ENCODE assay signal across 8 mouse cellular contexts in the genomic region with DNA sequence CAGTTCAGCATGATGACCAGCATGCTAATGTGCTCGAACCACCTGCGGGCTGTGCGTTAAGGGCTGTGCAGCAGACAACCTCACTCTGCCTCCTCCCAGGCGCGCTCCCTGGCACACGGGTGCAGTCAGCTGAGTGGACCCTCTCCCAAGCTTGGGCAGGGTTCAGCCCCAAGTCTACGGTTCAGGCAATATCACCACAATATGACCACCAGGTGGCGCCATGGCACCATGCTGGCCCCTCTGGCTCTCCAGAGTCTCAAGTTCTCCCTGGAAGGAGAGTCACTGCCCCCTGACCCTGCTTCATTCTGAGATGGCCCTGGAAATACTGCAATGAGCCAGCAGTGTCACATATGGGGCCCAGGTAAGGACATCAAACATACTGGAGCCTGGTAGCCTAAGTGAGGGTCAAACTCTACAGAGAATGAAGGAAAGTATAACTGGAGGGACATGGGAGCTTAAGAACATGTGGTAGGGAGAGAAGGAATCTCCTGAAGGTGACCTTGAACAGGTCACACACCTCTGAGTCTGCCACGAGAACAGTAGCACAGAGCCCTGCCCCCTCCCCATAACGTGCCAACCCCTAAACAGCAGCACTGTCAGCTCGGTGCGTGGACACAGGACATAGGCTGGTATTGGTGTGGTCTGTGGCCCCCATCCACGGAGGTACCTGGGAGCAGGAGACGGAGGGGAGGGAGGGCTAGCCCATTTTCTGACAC. TPM values are rescaled to one million over a fixed set of nuclear protein-coding genes. Genes with fewer than 3 reads are reported as not detected.
DNase-seq lines count a peak whose midpoint lies in the region; ATAC-seq and TF ChIP-seq lines count a peak whose summit lies in the region.

No protein-coding gene starts in this region.

- no peaks in the 10 kb centered on the region for H3K9me3 ChIP-seq in ES-E14 (ENCODE audit: control insufficient read depth, insufficient read depth, low read depth, low read length)
- H3K9me3 ChIP-seq in forebrain, embryonic 14.5 days (replicated peaks; ENCODE audit: control insufficient read depth, low read length), result no peaks in the 10 kb centered on the region

- no peak overlapping the region for H3K4me3 ChIP-seq in ES-E14 (ENCODE audit: insufficient read depth in 1 of 2, low read depth in 1 of 2, low read length in 2 of 2, poor library complexity in 1 of 2, severe bottlenecking in 1 of 2)
- H3K4me3 ChIP-seq in forebrain, embryonic 14.5 days (ENCODE audit: low read depth, low read length), result no peak overlapping the region
- H3K4me3 ChIP-seq in lung, adult 2 months (replicated peaks; ENCODE audit: extremely low read depth, low read depth, low read length), result no peak overlapping the region

- in situ Hi-C loops in ES-E14 (cut with MboI; ENCODE audit: low sequenced_read_pairs in 2 of 2, unreplicated experiment in 2 of 2), result no loop called here

- peak; percentile 60 for DNase-seq in ES-E14 (ENCODE audit: low read depth, low spot score)
- DNase-seq in forebrain, embryonic 14.5 days (ENCODE audit: low spot score), result peak; percentile 88
- peak; percentile 89 for DNase-seq in heart, postnatal 4 days
- DNase-seq in layer of hippocampus, adult 11-12 months (ENCODE audit: low spot score), result peak; percentile 84
- DNase-seq in lung, adult 2 months, result peak; percentile 70
- DNase-seq in ovary, postnatal 14 days (ENCODE audit: low spot score), result peak; percentile 76
- DNase-seq in thymus, postnatal 10 days (ENCODE audit: low spot score in 2 of 2), result peak; percentile 15 to 64

- H3K36me3 ChIP-seq in ES-E14 (ENCODE audit: control insufficient read depth, insufficient read depth, low read length, poor library complexity, severe bottlenecking), result no peaks in the 10 kb centered on the region
- H3K36me3 ChIP-seq in forebrain, embryonic 14.5 days (ENCODE audit: control insufficient read depth, insufficient read depth, low read length), result no peaks in the 10 kb centered on the region

- peaks cover 39% of the 10 kb centered on the region for H3K27me3 ChIP-seq in forebrain, embryonic 14.5 days (replicated peaks; ENCODE audit: control insufficient read depth, insufficient read depth, low read length)

- 0 out of 2 replicates have a peak, but pooled peaks have one; percentile 31 for ATAC-seq in cerebellum, adult (ENCODE audit: insufficient number of reproducible peaks, low FRiP score, low TSS enrichment)
- peak; percentile 80 for ATAC-seq in forebrain, embryonic 14.5 days

- H3K27ac ChIP-seq in ES-E14 (ENCODE audit: insufficient read depth, low read depth, low read length, poor library complexity, severe bottlenecking), result no peak overlapping the region
- H3K27ac ChIP-seq in forebrain, embryonic 14.5 days (ENCODE audit: low read depth, low read length), result no peak overlapping the region

- WGBS in forebrain, embryonic 14.5 days, result 22% methylated on average over 14 of the region's 14 CpGs
- WGBS in lung, adult 2 months, result 33% methylated on average over 14 of the region's 14 CpGs

- peaks cover 0 to 4% of the 10 kb centered on the region in 2 experiments; a peak in 1 of 4 replicates for H3K4me1 ChIP-seq in ES-E14 (ENCODE audit: control insufficient read depth in 2 of 2, insufficient read depth in 2 of 2, low read length in 2 of 2, poor library complexity in 1 of 2)
- no peaks in the 10 kb centered on the region for H3K4me1 ChIP-seq in forebrain, embryonic 14.5 days (ENCODE audit: control insufficient read depth, insufficient read depth, low read length)
- no peaks in the 10 kb centered on the region for H3K4me1 ChIP-seq in lung, adult 2 months (ENCODE audit: control insufficient read depth, insufficient read depth, low read length)

- no peak overlapping the region for H3K4me2 ChIP-seq in forebrain, embryonic 14.5 days (ENCODE audit: low read length)

- TF ChIP-seq POLR2A in lung, adult 2 months (IDR thresholded peaks at IDR 0.05; ENCODE audit: borderline replicate concordance, extremely low read depth, low read depth, low read length), result no peak

- TF ChIP-seq CTCF in lung, adult 2 months (IDR thresholded peaks at IDR 0.05; ENCODE audit: insufficient read depth, low read length), result peak; percentile 81

- no peak overlapping the region for H3K9ac ChIP-seq in ES-E14 (ENCODE audit: insufficient read depth, low read depth, low read length, poor library complexity, severe bottlenecking)
- H3K9ac ChIP-seq in forebrain, embryonic 14.5 days (ENCODE audit: low read length), result no peak overlapping the region

TF ChIP-seq in ES-E14, 5 proteins besides CTCF, POLR2A, EP300 and RAD21:
- TF ChIP-seq ZC3H11A (IDR thresholded peaks at IDR 0.05; ENCODE audit: borderline replicate concordance, low read depth, low read length) (peak; percentile 96), ZNF384 (IDR thresholded peaks at IDR 0.05; ENCODE audit: low read depth, low read length) (no peak), CHD2 (IDR thresholded peaks at IDR 0.05; ENCODE audit: low read depth, low read length) (no peak)

RNA-seq across cellular contexts. Expression of a gene that starts 28.9 kb away (rescaled TPM):
- not detected in 2 replicates for total RNA-seq in ES-E14 (2012; rRNA removed)
- 0.48 and 1.1 TPM in 2 replicates for polyA plus RNA-seq in forebrain, embryonic 14.5 days (2014; fragmentation: Nextera tagmentation; extraction: Ambion mirVana)
- under 1 TPM in 1 of 2 experiments, not detected in 1; 0.24 TPM for total RNA-seq in heart, postnatal 4 days (2021)
- polyA plus RNA-seq in lung, adult 2 months (2012; rRNA removed), result 0.17 and 0.65 TPM in 2 replicates

RNA-seq across cellular contexts. Expression of a gene that starts 31.9 kb away (rescaled TPM):
- total RNA-seq in ES-E14 (2012; rRNA removed), result not detected in 2 replicates
- polyA plus RNA-seq in forebrain, embryonic 14.5 days (2014; fragmentation: Nextera tagmentation; extraction: Ambion mirVana), result 0.25 TPM in 1 of 2 replicates, not detected in the other
- total RNA-seq in heart, postnatal 4 days (2021), result 10 to 100 TPM; 11.1 to 15.7 TPM
- polyA plus RNA-seq in lung, adult 2 months (2012; rRNA removed), result 6.4 and 6.5 TPM in 2 replicates

RNA-seq across cellular contexts. Expression of a gene that starts 35.6 kb away (rescaled TPM):
- 2.1 and 5.3 TPM in 2 replicates for total RNA-seq in ES-E14 (2012; rRNA removed)
- 5.5 and 11.0 TPM in 2 replicates for polyA plus RNA-seq in forebrain, embryonic 14.5 days (2014; fragmentation: Nextera tagmentation; extraction: Ambion mirVana)
- total RNA-seq in heart, postnatal 4 days (2021), result 10 to 100 TPM; 14.5 to 19.1 TPM
- 1.9 and 3.2 TPM in 2 replicates for polyA plus RNA-seq in lung, adult 2 months (2012; rRNA removed)

RNA-seq across cellular contexts. Expression of a gene that starts 52.6 kb away (rescaled TPM):
- not detected in 2 replicates for total RNA-seq in ES-E14 (2012; rRNA removed)
- not detected in 2 replicates for polyA plus RNA-seq in forebrain, embryonic 14.5 days (2014; fragmentation: Nextera tagmentation; extraction: Ambion mirVana)
- total RNA-seq in heart, postnatal 4 days (2021), result 1 to 10 TPM; 3.9 to 6.7 TPM
- 0.27 and 0.32 TPM in 2 replicates for polyA plus RNA-seq in lung, adult 2 months (2012; rRNA removed)

RNA-seq across cellular contexts. Expression of a gene that starts 56.5 kb away (rescaled TPM):
- 0.16 TPM in 1 of 2 replicates, not detected in the other for total RNA-seq in ES-E14 (2012; rRNA removed)
- polyA plus RNA-seq in forebrain, embryonic 14.5 days (2014; fragmentation: Nextera tagmentation; extraction: Ambion mirVana), result 1.2 and 1.4 TPM in 2 replicates
- under 1 TPM in 1 of 2 experiments, not detected in 1; 0.26 TPM for total RNA-seq in heart, postnatal 4 days (2021)
- 11.4 and 11.9 TPM in 2 replicates for polyA plus RNA-seq in lung, adult 2 months (2012; rRNA removed)

Comparison
In these comparisons a context has a peak if more than half of its experiments do, and no peak if none do; other contexts are left out.
1. RNA of a gene that starts 31.9 kb away (total RNA-seq): 11.1 to 15.7 TPM in heart, postnatal 4 days; not detected in ES-E14; every median in the first group is over 10 times any median in the second.
2. Peak in every context shown above with its lines, with median percentiles within 50 percentile points of each other: DNase-seq.